Comparison of ENCODE assay signal across 10 mouse cellular contexts in genomic region chr17:49779576-49779975, GRCm38 (mm10).
DNase-seq lines count a peak whose midpoint lies in the region; ATAC-seq and TF ChIP-seq lines count a peak whose summit lies in the region.
"Had no signal": no experiment of that assay in that cellular context is flagged by ENCODE, and none has a peak within 500 bp of the region (broad histone marks: within the 10 kb centered on the region; RNA-seq: fewer than 3 reads in every experiment).

No protein-coding gene starts in this region.

- no peaks in the 10 kb centered on the region for H3K4me1 ChIP-seq in forebrain, embryonic 14.5 days (ENCODE audit: control insufficient read depth, insufficient read depth, low read length)
- H3K4me1 ChIP-seq in forebrain, embryonic 16.5 days (replicated peaks; ENCODE audit: control insufficient read depth, insufficient read depth, low read length), result no peaks in the 10 kb centered on the region
- H3K4me1 ChIP-seq in midbrain, postnatal 0 days (ENCODE audit: insufficient read depth, low read length), result no peaks in the 10 kb centered on the region
- no peaks in the 10 kb centered on the region for H3K4me1 ChIP-seq in midbrain, embryonic 15.5 days
- 0 out of 2 replicates have a peak, but pooled peaks cover 5% of the 10 kb centered on the region for H3K4me1 ChIP-seq in kidney, adult 2 months (ENCODE audit: control insufficient read depth, insufficient read depth, low read length)
- H3K4me1 ChIP-seq: liver, embryonic 13.5 days had no signal

- H3K9ac ChIP-seq in forebrain, embryonic 14.5 days (ENCODE audit: low read length), result no peak overlapping the region
- H3K9ac ChIP-seq in forebrain, embryonic 16.5 days (replicated peaks; ENCODE audit: low read depth, low read length), result no peak overlapping the region
- no peak overlapping the region for H3K9ac ChIP-seq in midbrain, postnatal 0 days (replicated peaks; ENCODE audit: low read length, poor library complexity, severe bottlenecking)
- H3K9ac ChIP-seq in midbrain, embryonic 15.5 days, result no peak overlapping the region
- H3K9ac ChIP-seq: liver, embryonic 13.5 days had no signal

- no peaks in the 10 kb centered on the region for H3K27me3 ChIP-seq in forebrain, embryonic 14.5 days (replicated peaks; ENCODE audit: control insufficient read depth, insufficient read depth, low read length)
- H3K27me3 ChIP-seq in forebrain, embryonic 16.5 days (replicated peaks; ENCODE audit: control insufficient read depth, insufficient read depth, low read length), result no peaks in the 10 kb centered on the region
- no peaks in the 10 kb centered on the region for H3K27me3 ChIP-seq in midbrain, postnatal 0 days (ENCODE audit: insufficient read depth, low read length)
- H3K27me3 ChIP-seq in midbrain, embryonic 15.5 days (replicated peaks), result no peaks in the 10 kb centered on the region
- H3K27me3 ChIP-seq in kidney, adult 2 months (replicated peaks; ENCODE audit: control insufficient read depth, insufficient read depth, low read length), result no peaks in the 10 kb centered on the region
- H3K27me3 ChIP-seq: liver, embryonic 13.5 days had no signal

- TF ChIP-seq CTCF in midbrain, postnatal 0 days (IDR thresholded peaks at IDR 0.05), result no peak
- TF ChIP-seq CTCF in kidney, adult 2 months (conservative IDR thresholded peaks at IDR 0.05; ENCODE audit: insufficient read depth, insufficient read length, low read depth, low read length), result no peak

- H3K9me3 ChIP-seq in forebrain, embryonic 14.5 days (replicated peaks; ENCODE audit: control insufficient read depth, low read length), result no peaks in the 10 kb centered on the region
- H3K9me3 ChIP-seq in forebrain, embryonic 16.5 days (ENCODE audit: control insufficient read depth, low read length), result no peaks in the 10 kb centered on the region
- no peaks in the 10 kb centered on the region for H3K9me3 ChIP-seq in midbrain, postnatal 0 days (ENCODE audit: low read length)
- H3K9me3 ChIP-seq in midbrain, embryonic 15.5 days, result no peaks in the 10 kb centered on the region
- H3K9me3 ChIP-seq: liver, embryonic 13.5 days had no signal

- no peak overlapping the region for H3K4me2 ChIP-seq in forebrain, embryonic 14.5 days (ENCODE audit: low read length)
- no peak overlapping the region for H3K4me2 ChIP-seq in forebrain, embryonic 16.5 days (ENCODE audit: low read length)
- no peak overlapping the region for H3K4me2 ChIP-seq in midbrain, postnatal 0 days (ENCODE audit: low read depth, low read length, poor library complexity, severe bottlenecking)
- no peak overlapping the region for H3K4me2 ChIP-seq in midbrain, embryonic 15.5 days
- H3K4me2 ChIP-seq: liver, embryonic 13.5 days had no signal

- no peak for ATAC-seq in forebrain, embryonic 14.5 days
- no peak; the same call in 1 of the 2 replicates for ATAC-seq in forebrain, embryonic 16.5 days
- no peak for ATAC-seq in midbrain, postnatal 0 days (ENCODE audit: low FRiP score)
- ATAC-seq in midbrain, embryonic 15.5 days (replicated peaks), result no peak
- ATAC-seq in monocyte, adult 5-6 weeks (replicated peaks; ENCODE audit: insufficient number of reproducible peaks, low FRiP score, low TSS enrichment, poor library complexity, severe bottlenecking), result no peak
- ATAC-seq: inflammation-experienced regulatory T-cells, adult 6 months had no signal

- DNase-seq in forebrain, embryonic 14.5 days (ENCODE audit: low spot score), result peak; percentile 56
- DNase-seq in midbrain, postnatal 0 days (ENCODE audit: low spot score), result peak; percentile 71
- peak; percentile 52 for DNase-seq in kidney, adult 2 months
- DNase-seq in testis, postnatal 10 days (ENCODE audit: low spot score), result peak; percentile 45
- no peak for DNase-seq in thymus, postnatal 0 days (ENCODE audit: low spot score)
- DNase-seq: liver, embryonic 13.5 days had no signal

- H3K27ac ChIP-seq in forebrain, embryonic 14.5 days (ENCODE audit: low read depth, low read length), result no peak overlapping the region
- H3K27ac ChIP-seq in forebrain, embryonic 16.5 days (ENCODE audit: low read length), result no peak overlapping the region
- no peak overlapping the region for H3K27ac ChIP-seq in midbrain, postnatal 0 days (ENCODE audit: low read depth, low read length)
- H3K27ac ChIP-seq in midbrain, embryonic 15.5 days, result no peak overlapping the region
- no peak overlapping the region for H3K27ac ChIP-seq in kidney, adult 2 months (ENCODE audit: insufficient read depth, low read depth, low read length)
- H3K27ac ChIP-seq: liver, embryonic 13.5 days had no signal

- WGBS in forebrain, embryonic 14.5 days, result 61% methylated on average over 3 of the region's 3 CpGs
- 55% methylated on average over 3 of the region's 3 CpGs for WGBS in forebrain, embryonic 16.5 days
- 90% methylated on average over 3 of the region's 3 CpGs for WGBS in midbrain, postnatal 0 days
- WGBS in midbrain, embryonic 15.5 days, result 72% methylated on average over 3 of the region's 3 CpGs
- 42% methylated on average over 3 of the region's 3 CpGs for whole genome bisulfite sequencing in kidney, adult 2 months

- H3K4me3 ChIP-seq in forebrain, embryonic 14.5 days (ENCODE audit: low read depth, low read length), result no peak overlapping the region
- H3K4me3 ChIP-seq in forebrain, embryonic 16.5 days (replicated peaks; ENCODE audit: low read length), result no peak overlapping the region
- H3K4me3 ChIP-seq in midbrain, postnatal 0 days (ENCODE audit: low read depth, low read length), result no peak overlapping the region
- no peak overlapping the region for H3K4me3 ChIP-seq in midbrain, embryonic 15.5 days
- H3K4me3 ChIP-seq in kidney, adult 2 months (ENCODE audit: insufficient read depth, low read depth, low read length), result no peak overlapping the region
- H3K4me3 ChIP-seq: liver, embryonic 13.5 days had no signal

- TF ChIP-seq POLR2A in kidney, adult 2 months (IDR thresholded peaks at IDR 0.05; ENCODE audit: low read depth, low read length), result no peak

- H3K36me3 ChIP-seq in forebrain, embryonic 14.5 days (ENCODE audit: control insufficient read depth, insufficient read depth, low read length), result no peaks in the 10 kb centered on the region
- H3K36me3 ChIP-seq in forebrain, embryonic 16.5 days (ENCODE audit: control insufficient read depth, insufficient read depth), result no peaks in the 10 kb centered on the region
- H3K36me3 ChIP-seq in midbrain, postnatal 0 days (ENCODE audit: insufficient read depth, low read length), result no peaks in the 10 kb centered on the region
- H3K36me3 ChIP-seq in midbrain, embryonic 15.5 days (replicated peaks), result no peaks in the 10 kb centered on the region
- no peaks in the 10 kb centered on the region for H3K36me3 ChIP-seq in kidney, adult 2 months (ENCODE audit: control insufficient read depth, insufficient read depth, low read length)
- H3K36me3 ChIP-seq: liver, embryonic 13.5 days had no signal
